Mouse (Mus musculus) kidney, adult 2 months (tissue): ENCODE data around the gene Erbb4. TPM values are rescaled to one million over a fixed set of nuclear protein-coding genes. Genes with fewer than 3 reads are reported as not detected.

Experiments
- DNase-seq: peaks from one replicate; pipeline ENCODE4 v3.0.0; 2021
- H3K27ac ChIP-seq: fragments of 200-500 bp; 2 replicates; pipeline ENCODE4 v1.5.1; 2012; ENCODE audit warnings: low read depth, low read length, control low read depth, inconsistent platforms; ENCODE audit not compliant: insufficient read depth
- H3K27me3 ChIP-seq: fragments of 200-500 bp; replicated peaks from 2 replicates; pipeline ENCODE4 v1.6.1; 2012; ENCODE audit warnings: mild to moderate bottlenecking, moderate library complexity, low read length, inconsistent platforms; ENCODE audit not compliant: control insufficient read depth, insufficient read depth
- H3K36me3 ChIP-seq: fragments of 200-500 bp; 2 replicates; pipeline ENCODE4 v1.6.1; 2012; ENCODE audit warnings: mild to moderate bottlenecking, moderate library complexity, low read length, inconsistent platforms; ENCODE audit not compliant: control insufficient read depth, insufficient read depth
- H3K4me1 ChIP-seq: fragments of 200-500 bp; 2 replicates; pipeline ENCODE4 v1.6.1; 2011; ENCODE audit warnings: low read length; ENCODE audit not compliant: control insufficient read depth, insufficient read depth
- H3K4me3 ChIP-seq: fragments of 200-500 bp; 2 replicates; pipeline ENCODE4 v1.5.1; 2011; ENCODE audit warnings: mild to moderate bottlenecking, low read depth, low read length, control low read depth; ENCODE audit not compliant: insufficient read depth
- CTCF ChIP-seq: fragments of 200-500 bp; conservative IDR thresholded peaks from 2 replicates; pipeline ENCODE4 v1.5.1; 2011; ENCODE audit warnings: low read depth, mild to moderate bottlenecking, control low read depth, low read length, moderate library complexity, mixed read lengths; ENCODE audit not compliant: insufficient read depth, insufficient read length
- POLR2A ChIP-seq: fragments of 200-500 bp; IDR thresholded peaks from one replicate; pipeline ENCODE4 v1.6.1; 2011; ENCODE audit warnings: low read depth, low read length, control low read depth
- WGBS: fragments of 180-500 bp; shearing (Covaris S2); methylation state at CpG from one replicate; pipeline ENCODE4 v1.1.7; 2018; 5-methylcytosine and 5-hydroxymethylcytosine counted together
- polyA plus RNA-seq: library from polyadenylated mRNA; depleted of rRNA; stranded (reverse); fragments of >200 nt; gene quantifications from 2 replicates; pipeline ENCODE4 v1.2.3, GENCODE M21; 2012

Gene Erbb4
- polyA plus RNA-seq, 1 experiment = 1.8 TPM

DNA sequence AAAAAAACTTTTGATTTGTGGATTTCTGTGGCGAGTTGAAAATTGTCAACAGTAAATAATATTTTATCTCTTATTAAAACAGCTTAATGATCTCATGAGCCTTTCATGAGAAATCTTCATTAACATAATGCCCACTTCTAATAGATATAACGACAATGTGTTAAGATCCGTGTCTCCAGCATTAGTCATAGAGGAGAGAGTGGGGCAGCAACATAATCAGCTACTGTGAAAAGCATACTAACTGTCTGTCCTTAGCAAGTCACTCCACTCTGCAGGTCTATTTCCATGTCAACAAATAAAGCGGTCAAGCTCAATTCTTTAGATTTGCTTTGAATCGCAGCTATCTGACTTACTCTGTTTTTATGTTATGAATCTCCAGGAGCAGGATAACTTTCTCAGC, 80.0 kb downstream of the Erbb4 start:
- Histone ChIP-seq H3K4me3 (no peak overlapping the region), H3K4me1 (peaks cover 4% of the 10 kb centered on the region), H3K27ac (no peak overlapping the region), H3K36me3 (no peaks in the 10 kb centered on the region), H3K27me3 (no peaks in the 10 kb centered on the region)
- DNase-seq = no peak
- no peak for TF ChIP-seq CTCF
- TF ChIP-seq POLR2A = no peak
- WGBS = 81% methylated on average over 5 of the region's 5 CpGs

- Histone ChIP-seq H3K27ac (peak overlapping the region; percentile 83), H3K27me3 (no peaks in the 10 kb centered on the region), H3K4me3 (no peak overlapping the region), H3K4me1 (peaks cover 4% of the 10 kb centered on the region), H3K36me3 (no peaks in the 10 kb centered on the region)
- no peak for TF ChIP-seq CTCF
- no peak for TF ChIP-seq POLR2A
- peak; percentile 52 for DNase-seq
- WGBS = 21% methylated on average over 3 of the region's 3 CpGs
Measured at GRCm38 (mm10) chr1:69024858-69025257, 83.0 kb downstream of the Erbb4 start.

GRCm38 (mm10) chr1:69023157-69023925, 84.5 kb downstream of the Erbb4 start:
- Histone ChIP-seq H3K27ac (peak overlapping the region; percentile 23; the same call in 1 of the 2 replicates), H3K36me3 (no peaks in the 10 kb centered on the region), H3K27me3 (no peaks in the 10 kb centered on the region), H3K4me1 (peaks cover 4% of the 10 kb centered on the region), H3K4me3 (no peak overlapping the region)
- DNase-seq = peak; percentile 65
- 48% methylated on average over 4 of the region's 4 CpGs for WGBS
- no peak for TF ChIP-seq POLR2A
- TF ChIP-seq CTCF = no peak

DNA sequence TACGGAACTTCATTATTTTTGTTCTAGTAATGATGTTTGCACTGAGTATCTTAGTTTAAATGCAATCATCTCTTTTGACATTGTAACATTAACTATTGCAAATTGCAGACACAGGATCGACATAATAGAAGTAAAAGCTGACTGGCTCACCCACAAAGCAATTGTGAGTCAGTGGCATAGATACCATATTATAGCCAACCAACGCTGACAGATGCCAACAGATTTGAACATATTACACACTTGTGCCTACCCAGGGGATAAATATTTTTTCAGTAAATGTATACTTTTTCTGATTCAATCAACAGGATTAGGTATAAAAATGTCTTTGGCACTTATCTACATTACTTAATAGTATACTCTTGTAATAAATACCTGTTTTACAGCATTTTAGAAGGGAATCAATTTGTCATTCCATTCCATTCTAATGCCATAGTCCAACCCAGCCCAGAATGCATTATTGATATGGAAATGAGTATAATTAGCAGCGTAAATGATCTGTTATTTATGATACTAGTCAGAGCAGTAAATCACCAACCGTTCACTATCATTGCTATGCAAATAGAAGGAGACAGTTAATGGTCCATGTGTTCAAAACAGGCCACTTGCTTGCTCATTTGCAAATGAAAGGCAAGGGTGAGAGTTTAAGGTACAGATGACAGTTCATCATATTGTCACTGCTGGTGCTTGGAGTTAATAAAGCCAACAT, 97.9 kb downstream of the Erbb4 start:
- Histone ChIP-seq H3K27me3 (no peaks in the 10 kb centered on the region), H3K27ac (no peak overlapping the region), H3K4me1 (no peaks in the 10 kb centered on the region), H3K4me3 (no peak overlapping the region), H3K36me3 (no peaks in the 10 kb centered on the region)
- WGBS = 67% methylated on average over 5 of the region's 5 CpGs
- TF ChIP-seq CTCF (no peak), POLR2A (no peak)
- DNase-seq = no peak

GRCm38 (mm10) chr1:69001371-69001770, 106.5 kb downstream of the Erbb4 start:
- H3K27ac ChIP-seq = no peak overlapping the region
- WGBS = 56% methylated on average over 3 of the region's 3 CpGs
- H3K27me3 ChIP-seq = no peaks in the 10 kb centered on the region
- no peak for TF ChIP-seq CTCF
- H3K4me3 ChIP-seq = no peak overlapping the region
- H3K36me3 ChIP-seq = no peaks in the 10 kb centered on the region
- no peak for DNase-seq
- no peaks in the 10 kb centered on the region for H3K4me1 ChIP-seq

GRCm38 (mm10) chr1:68979251-68979650, 128.6 kb downstream of the Erbb4 start:
- H3K4me3 ChIP-seq = no peak overlapping the region
- no peaks in the 10 kb centered on the region for H3K36me3 ChIP-seq
- no peaks in the 10 kb centered on the region for H3K4me1 ChIP-seq
- 55% methylated on average over 2 of the region's 2 CpGs for WGBS
- TF ChIP-seq POLR2A (no peak), CTCF (no peak)
- H3K27me3 ChIP-seq = no peaks in the 10 kb centered on the region
- H3K27ac ChIP-seq = no peak overlapping the region
- no peak for DNase-seq

DNA sequence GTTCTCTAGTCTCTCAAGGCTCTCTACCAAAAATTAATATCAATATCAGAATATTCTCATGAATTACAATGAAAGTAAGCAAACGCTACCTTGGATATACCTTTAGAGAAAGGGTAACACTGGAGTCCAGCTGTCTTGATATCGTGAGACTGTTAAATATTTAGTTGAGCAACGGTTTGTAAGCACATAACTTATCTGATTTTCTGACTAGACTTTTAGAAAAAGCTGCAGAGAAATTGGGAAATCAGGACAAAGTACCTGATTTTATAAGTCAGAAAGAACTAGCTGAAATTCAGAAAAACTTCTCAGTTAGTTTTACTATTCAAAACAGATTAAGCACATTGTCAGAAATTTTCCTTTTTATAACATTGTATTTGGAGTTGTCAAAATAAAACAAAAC, 129.3 kb downstream of the Erbb4 start:
- no peak for TF ChIP-seq CTCF
- TF ChIP-seq POLR2A = no peak
- no peak for DNase-seq
- 73% methylated on average over 3 of the region's 3 CpGs for WGBS
- Histone ChIP-seq H3K27me3 (no peaks in the 10 kb centered on the region), H3K27ac (no peak overlapping the region), H3K4me1 (no peaks in the 10 kb centered on the region; the same call in 1 of the 2 replicates), H3K36me3 (no peaks in the 10 kb centered on the region), H3K4me3 (no peak overlapping the region)
